Mouse (Mus musculus): ENCODE data around the gene Slc9a7. TPM values are rescaled to one million over a fixed set of nuclear protein-coding genes. Genes with fewer than 3 reads are reported as not detected.

Gene Slc9a7
- polyA plus RNA-seq, 1 experiment = 14.4 TPM

- TF ChIP-seq POLR2A (IDR thresholded peaks at IDR 0.05; ENCODE audit: borderline replicate concordance, low read depth, low read length) (no peak), CTCF (IDR thresholded peaks at IDR 0.05; ENCODE audit: low read depth, low read length) (no peak)
- H3K4me3 ChIP-seq (ENCODE audit: insufficient read depth, low read length) = no peak overlapping the region
- H3K27ac ChIP-seq (ENCODE audit: insufficient read depth, low read depth, low read length) = no peak overlapping the region
- peaks cover 6% of the 10 kb centered on the region for H3K4me1 ChIP-seq (ENCODE audit: control insufficient read depth, insufficient read depth, low read length)
These were observed 12.2 kb downstream of the Slc9a7 start for GRCm38 (mm10) chrX:20279424-20279823.

- Histone ChIP-seq H3K4me1 (ENCODE audit: control insufficient read depth, insufficient read depth, low read length) (peaks cover 10% of the 10 kb centered on the region), H3K4me3 (ENCODE audit: insufficient read depth, low read length) (no peak overlapping the region), H3K27ac (ENCODE audit: insufficient read depth, low read depth, low read length) (no peak overlapping the region)
- TF ChIP-seq POLR2A (IDR thresholded peaks at IDR 0.05; ENCODE audit: borderline replicate concordance, low read depth, low read length) = no peak
- no peak for TF ChIP-seq CTCF (IDR thresholded peaks at IDR 0.05; ENCODE audit: low read depth, low read length)
These were observed 17.8 kb downstream of the Slc9a7 start for GRCm38 (mm10) chrX:20273854-20274253.

GRCm38 (mm10) chrX:20271980-20272379 lies 19.6 kb downstream of the Slc9a7 start:
- TF ChIP-seq POLR2A (IDR thresholded peaks at IDR 0.05; ENCODE audit: borderline replicate concordance, low read depth, low read length) = no peak
- TF ChIP-seq CTCF (IDR thresholded peaks at IDR 0.05; ENCODE audit: low read depth, low read length) = no peak
- Histone ChIP-seq H3K27ac (ENCODE audit: insufficient read depth, low read depth, low read length) (no peak overlapping the region), H3K4me3 (ENCODE audit: insufficient read depth, low read length) (no peak overlapping the region), H3K4me1 (ENCODE audit: control insufficient read depth, insufficient read depth, low read length) (peaks cover 7% of the 10 kb centered on the region)

GRCm38 (mm10) chrX:20269980-20270379 lies 21.6 kb downstream of the Slc9a7 start:
- H3K4me3 ChIP-seq (ENCODE audit: insufficient read depth, low read length) = no peak overlapping the region
- peaks cover 4% of the 10 kb centered on the region; the same call in 1 of the 2 replicates for H3K4me1 ChIP-seq (ENCODE audit: control insufficient read depth, insufficient read depth, low read length)
- TF ChIP-seq POLR2A (IDR thresholded peaks at IDR 0.05; ENCODE audit: borderline replicate concordance, low read depth, low read length) = no peak
- no peak for TF ChIP-seq CTCF (IDR thresholded peaks at IDR 0.05; ENCODE audit: low read depth, low read length)
- H3K27ac ChIP-seq (ENCODE audit: insufficient read depth, low read depth, low read length) = no peak overlapping the region

- H3K4me3 ChIP-seq (ENCODE audit: insufficient read depth, low read length) = no peak overlapping the region
- no peak overlapping the region for H3K27ac ChIP-seq (ENCODE audit: insufficient read depth, low read depth, low read length)
- TF ChIP-seq POLR2A (IDR thresholded peaks at IDR 0.05; ENCODE audit: borderline replicate concordance, low read depth, low read length) (no peak), CTCF (IDR thresholded peaks at IDR 0.05; ENCODE audit: low read depth, low read length) (no peak)
- no peaks in the 10 kb centered on the region for H3K4me1 ChIP-seq (ENCODE audit: control insufficient read depth, insufficient read depth, low read length)
These were observed 27.2 kb downstream of the Slc9a7 start for GRCm38 (mm10) chrX:20264370-20264769.

- H3K4me3 ChIP-seq (ENCODE audit: insufficient read depth, low read length) = no peak overlapping the region
- TF ChIP-seq POLR2A (IDR thresholded peaks at IDR 0.05; ENCODE audit: borderline replicate concordance, low read depth, low read length) (no peak), CTCF (IDR thresholded peaks at IDR 0.05; ENCODE audit: low read depth, low read length) (no peak)
- no peak overlapping the region for H3K27ac ChIP-seq (ENCODE audit: insufficient read depth, low read depth, low read length)
- no peaks in the 10 kb centered on the region for H3K4me1 ChIP-seq (ENCODE audit: control insufficient read depth, insufficient read depth, low read length)
These were observed 63.5 kb downstream of the Slc9a7 start for GRCm38 (mm10) chrX:20228102-20228501.

GRCm38 (mm10) chrX:20221486-20221885 lies 70.1 kb downstream of the Slc9a7 start:
- H3K4me1 ChIP-seq (ENCODE audit: control insufficient read depth, insufficient read depth, low read length) = peaks cover 2% of the 10 kb centered on the region; the same call in 1 of the 2 replicates
- H3K27ac ChIP-seq (ENCODE audit: insufficient read depth, low read depth, low read length) = peak overlapping the region; percentile 33
- no peak for TF ChIP-seq POLR2A (IDR thresholded peaks at IDR 0.05; ENCODE audit: borderline replicate concordance, low read depth, low read length)
- TF ChIP-seq CTCF (IDR thresholded peaks at IDR 0.05; ENCODE audit: low read depth, low read length) = no peak
- no peak overlapping the region for H3K4me3 ChIP-seq (ENCODE audit: insufficient read depth, low read length)

- Histone ChIP-seq H3K4me1 (ENCODE audit: control insufficient read depth, insufficient read depth, low read length) (no peaks in the 10 kb centered on the region), H3K4me3 (ENCODE audit: insufficient read depth, low read length) (no peak overlapping the region), H3K27ac (ENCODE audit: insufficient read depth, low read depth, low read length) (no peak overlapping the region)
- no peak for TF ChIP-seq CTCF (IDR thresholded peaks at IDR 0.05; ENCODE audit: low read depth, low read length)
- no peak for TF ChIP-seq POLR2A (IDR thresholded peaks at IDR 0.05; ENCODE audit: borderline replicate concordance, low read depth, low read length)
These were observed 106.0 kb downstream of the Slc9a7 start for GRCm38 (mm10) chrX:20185616-20186015.

- H3K27ac ChIP-seq (ENCODE audit: insufficient read depth, low read depth, low read length) = no peak overlapping the region; the same call in 1 of the 2 replicates
- no peaks in the 10 kb centered on the region for H3K4me1 ChIP-seq (ENCODE audit: control insufficient read depth, insufficient read depth, low read length)
- TF ChIP-seq POLR2A (IDR thresholded peaks at IDR 0.05; ENCODE audit: borderline replicate concordance, low read depth, low read length) (no peak), CTCF (IDR thresholded peaks at IDR 0.05; ENCODE audit: low read depth, low read length) (no peak)
- H3K4me3 ChIP-seq (ENCODE audit: insufficient read depth, low read length) = no peak overlapping the region
These were observed 114.8 kb downstream of the Slc9a7 start for GRCm38 (mm10) chrX:20176792-20177191.

- Histone ChIP-seq H3K27ac (ENCODE audit: insufficient read depth, low read depth, low read length) (peak overlapping the region; percentile 23; the same call in 1 of the 2 replicates), H3K4me3 (ENCODE audit: insufficient read depth, low read length) (no peak overlapping the region), H3K4me1 (ENCODE audit: control insufficient read depth, insufficient read depth, low read length) (peaks cover 6% of the 10 kb centered on the region; the same call in 1 of the 2 replicates)
- TF ChIP-seq POLR2A (IDR thresholded peaks at IDR 0.05; ENCODE audit: borderline replicate concordance, low read depth, low read length) = no peak
- no peak for TF ChIP-seq CTCF (IDR thresholded peaks at IDR 0.05; ENCODE audit: low read depth, low read length)
These were observed 123.2 kb downstream of the Slc9a7 start for GRCm38 (mm10) chrX:20168430-20168829.

GRCm38 (mm10) chrX:20164984-20165383 lies 126.6 kb downstream of the Slc9a7 start:
- no peak for TF ChIP-seq CTCF (IDR thresholded peaks at IDR 0.05; ENCODE audit: low read depth, low read length)
- TF ChIP-seq POLR2A (IDR thresholded peaks at IDR 0.05; ENCODE audit: borderline replicate concordance, low read depth, low read length) = no peak
- Histone ChIP-seq H3K4me1 (ENCODE audit: control insufficient read depth, insufficient read depth, low read length) (peaks cover 13% of the 10 kb centered on the region), H3K4me3 (ENCODE audit: insufficient read depth, low read length) (no peak overlapping the region), H3K27ac (ENCODE audit: insufficient read depth, low read depth, low read length) (no peak overlapping the region)
